Mouse (Mus musculus) kidney, adult 9 months (tissue): ENCODE results near the gene Asb13.

Experiments used
- DNase-seq: peaks from one replicate; pipeline ENCODE4 v3.0.0; 2022

The Asb13 gene

DNA sequence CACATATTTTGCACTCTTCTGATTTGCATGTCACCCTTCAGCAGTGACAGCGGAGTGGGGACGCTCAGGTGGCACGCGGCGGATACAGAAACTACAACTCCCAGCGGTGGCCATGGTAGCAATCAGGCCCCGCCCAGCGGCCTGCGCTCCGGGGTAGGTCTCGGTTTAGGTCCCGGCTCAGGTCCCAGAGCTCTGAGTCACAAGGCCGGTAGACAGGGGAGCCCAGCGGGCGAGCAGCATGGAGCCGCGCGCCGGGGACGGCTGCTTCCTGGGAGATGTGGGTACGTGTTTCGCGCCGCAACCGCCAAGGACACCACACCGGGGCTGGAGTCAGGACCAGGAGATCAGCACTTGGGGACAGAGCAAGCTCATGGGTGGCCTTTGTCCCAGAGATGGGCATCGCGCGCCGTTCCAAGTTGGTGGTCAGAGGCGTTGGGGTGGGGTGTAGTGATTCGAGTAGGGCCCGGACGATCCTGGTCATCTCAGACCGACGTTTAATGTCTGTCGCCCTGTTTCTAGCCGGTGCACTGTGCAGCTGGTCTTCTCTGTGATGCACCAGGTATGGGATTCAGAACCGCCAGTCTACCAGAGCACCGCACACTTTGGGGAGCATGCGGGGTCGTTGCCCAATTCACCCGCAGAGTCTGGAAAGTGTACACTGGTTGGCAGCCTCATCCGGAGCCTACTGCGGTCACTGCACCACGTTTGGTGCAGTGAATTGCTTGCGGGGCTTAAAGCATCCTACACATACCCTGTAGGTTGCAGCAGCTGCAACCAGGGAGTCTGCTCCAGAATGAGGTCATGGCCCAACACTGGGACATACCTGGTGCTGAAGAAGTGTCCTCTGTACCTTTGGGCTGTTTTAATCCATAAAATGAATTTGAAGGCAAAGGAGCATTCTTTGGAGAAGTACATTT is at the start of gene Asb13:
Gene Asb13, plus strand, starts transcription at position 138 of the 917 bp plus-strand sequence.
- DNase-seq = peak; percentile 90

DNA sequence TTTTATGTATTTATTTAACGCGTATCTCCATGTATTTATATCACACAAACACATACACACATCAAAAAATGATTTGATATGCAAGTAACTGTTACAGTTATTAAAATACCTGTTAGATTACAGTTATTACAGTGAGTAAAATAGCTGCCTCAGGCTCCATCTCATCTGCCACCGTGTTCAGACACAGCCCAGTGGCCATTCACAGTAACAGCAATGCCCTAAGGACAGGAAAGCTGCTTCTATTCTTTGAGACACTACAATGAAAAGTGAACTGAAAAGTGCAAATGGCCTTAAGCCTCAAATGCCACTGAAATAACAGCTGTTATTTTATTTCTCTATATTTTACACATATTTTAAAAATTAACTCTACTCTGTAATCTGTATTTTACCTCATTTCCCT is 43.0 kb upstream of the Asb13 start:
- DNase-seq = no peak

DNA sequence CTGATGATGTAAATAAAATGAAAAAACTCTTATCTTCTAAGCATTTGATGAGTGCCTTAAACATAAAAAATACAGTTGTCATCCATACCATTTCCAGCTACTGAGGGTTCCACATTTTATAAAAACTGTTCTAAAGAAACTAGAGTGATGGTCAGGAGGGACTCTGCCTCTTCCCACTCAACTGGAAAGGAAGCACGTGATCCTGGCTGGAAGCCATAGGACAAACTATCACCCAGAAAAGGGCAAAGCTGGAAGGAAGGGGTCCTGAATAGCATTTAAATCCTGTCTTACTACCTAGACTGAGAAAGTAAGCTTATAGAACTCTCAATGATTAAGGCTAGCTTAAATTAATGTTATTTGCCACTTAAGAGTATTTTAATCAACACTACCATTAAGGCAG is 39.5 kb upstream of the Asb13 start:
- DNase-seq = peak; percentile 76

DNA sequence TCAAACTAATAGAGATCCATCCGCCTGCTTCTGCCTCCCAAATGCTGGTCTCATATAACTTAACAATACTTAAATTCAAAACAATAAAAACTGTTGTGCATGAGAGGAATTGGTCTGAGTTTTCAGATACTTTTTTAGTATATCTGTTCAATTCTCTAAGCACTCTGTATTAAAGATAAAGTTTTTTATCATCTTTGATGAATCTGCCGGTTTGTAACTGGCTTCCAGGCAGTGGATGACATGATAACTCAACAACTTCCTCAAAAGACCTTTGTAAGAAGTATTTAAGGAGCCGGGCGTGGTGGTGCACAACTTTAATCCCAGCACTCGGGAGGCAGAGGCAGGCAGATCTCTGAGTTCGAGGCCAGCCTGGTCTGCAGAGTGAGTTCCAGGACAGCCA is 37.6 kb upstream of the Asb13 start:
- no peak for DNase-seq

DNA sequence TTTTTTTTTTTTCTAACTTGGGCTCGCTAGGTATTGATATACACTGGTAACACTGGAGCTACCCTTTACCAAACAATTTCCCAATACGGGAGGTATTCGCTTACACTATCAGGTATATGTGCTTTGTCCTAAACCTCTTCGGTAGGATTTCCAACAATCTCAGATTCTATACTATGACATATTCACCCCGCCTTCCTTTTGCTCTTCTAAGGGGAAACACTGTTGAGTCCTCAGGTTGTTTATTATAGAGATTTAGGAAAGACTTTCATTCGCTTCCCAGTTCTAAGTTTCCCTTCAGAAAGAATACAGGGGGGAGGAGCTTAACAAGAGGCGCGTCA is 24.1 kb upstream of the Asb13 start:
- no peak for DNase-seq

DNA sequence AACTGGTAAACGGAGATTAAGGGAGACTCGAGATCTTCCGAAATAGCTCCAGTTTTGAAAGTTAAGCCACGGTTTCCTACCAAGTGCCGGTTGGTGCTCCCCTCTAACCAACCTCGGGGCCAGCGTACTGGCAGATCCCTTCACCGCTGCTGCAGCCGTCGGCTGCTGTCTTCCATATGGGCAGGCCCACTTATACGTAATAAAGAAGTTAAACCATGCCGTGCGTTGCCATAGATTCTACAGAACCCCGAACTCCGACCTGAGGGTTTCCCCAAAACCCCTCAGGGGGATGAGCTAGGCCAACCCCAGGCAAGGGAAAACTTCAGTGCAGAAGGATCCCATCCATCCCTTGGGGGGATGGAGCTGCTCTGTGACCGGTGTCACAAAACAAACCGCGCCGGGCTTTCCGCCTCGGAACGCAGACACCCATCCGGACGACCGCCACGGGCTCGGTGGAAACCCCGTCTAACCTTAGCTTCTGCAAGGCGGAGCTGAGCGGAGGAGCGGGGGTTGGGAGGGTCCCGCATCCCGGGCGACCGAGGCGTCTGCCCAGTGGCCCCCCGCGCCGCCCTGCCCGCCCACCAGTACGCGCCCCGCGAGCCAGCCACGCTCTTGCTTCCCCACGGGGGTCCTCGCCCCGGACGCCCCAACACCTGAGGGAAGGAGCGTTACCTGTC is 23.6 kb upstream of the Asb13 start:
- DNase-seq = peak; percentile 31

DNA sequence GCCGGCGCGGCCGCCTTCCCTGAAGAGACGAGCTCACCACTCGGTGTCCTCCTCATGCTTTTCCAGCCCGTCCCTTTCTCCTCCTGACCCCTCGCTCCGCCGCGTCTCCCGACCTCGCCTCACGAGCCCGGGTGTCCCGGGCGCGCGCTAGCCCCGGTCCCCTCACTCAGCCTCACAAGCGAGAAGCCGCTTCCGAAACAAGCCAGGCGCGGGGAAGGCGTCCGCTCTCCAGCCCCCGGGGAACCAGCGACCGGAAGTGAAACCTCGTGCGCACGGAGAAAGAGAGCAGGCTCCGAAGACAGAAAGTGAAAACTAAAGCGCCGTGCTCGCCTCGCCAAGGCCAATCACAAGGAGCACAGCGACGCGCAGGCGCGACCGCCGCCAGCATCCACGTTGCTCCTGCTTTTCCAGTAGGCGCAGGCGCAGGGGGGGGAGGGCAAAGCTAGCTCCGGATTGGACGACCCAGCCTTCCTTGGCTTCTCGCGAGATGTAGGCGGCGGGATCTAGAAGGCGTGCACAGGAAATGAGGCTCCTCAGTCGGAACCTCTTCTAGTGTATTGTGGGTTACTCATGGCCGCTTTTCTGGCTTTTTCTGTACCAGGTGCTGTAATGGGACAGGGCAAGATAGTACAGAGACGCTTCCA is 22.9 kb upstream of the Asb13 start, which contains the start of gene Fam208b:
Gene Fam208b, minus strand, starts transcription at position 314 of the 644 bp plus-strand sequence.
- DNase-seq = peak; percentile 99

DNA sequence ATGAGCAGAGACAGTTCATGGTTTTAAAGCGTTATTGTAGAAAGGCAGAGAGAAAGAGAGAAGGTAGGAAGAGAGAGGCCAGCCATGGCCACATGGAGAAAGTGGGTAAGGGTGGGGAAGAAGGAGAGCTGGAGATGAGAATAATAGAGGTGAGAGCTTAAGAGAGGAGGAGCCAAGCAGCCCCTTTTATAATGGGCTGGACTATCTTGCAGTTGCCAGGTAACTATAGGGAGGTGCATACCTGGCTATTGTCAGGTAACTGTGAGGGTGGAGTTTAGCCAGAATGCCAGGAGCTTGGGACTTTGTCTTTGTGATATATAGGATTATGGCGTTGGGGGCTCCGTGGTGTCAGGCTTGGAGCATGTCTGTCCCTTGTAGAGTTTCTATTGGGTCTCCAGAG is 6.7 kb upstream of the Asb13 start:
- no peak for DNase-seq

DNA sequence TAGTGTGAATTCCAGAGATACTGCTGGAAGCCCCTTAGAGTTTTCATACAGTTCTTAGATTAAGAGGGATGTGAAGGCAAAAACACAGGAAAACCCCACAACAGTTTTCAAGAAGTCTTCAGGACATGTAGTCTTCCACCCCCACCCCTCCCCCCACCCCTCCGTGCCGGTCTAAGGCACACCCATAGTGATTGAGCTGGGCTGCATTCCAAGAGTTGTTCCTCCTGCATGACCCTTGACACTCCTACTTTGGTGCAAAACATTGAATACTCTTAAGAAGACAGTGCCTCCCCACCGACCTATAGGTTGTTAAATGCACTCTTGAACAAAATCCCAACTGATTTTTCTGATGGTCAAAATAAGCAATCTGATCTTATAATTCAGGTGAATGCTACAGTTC is 5.7 kb upstream of the Asb13 start:
- peak; percentile 60 for DNase-seq

DNA sequence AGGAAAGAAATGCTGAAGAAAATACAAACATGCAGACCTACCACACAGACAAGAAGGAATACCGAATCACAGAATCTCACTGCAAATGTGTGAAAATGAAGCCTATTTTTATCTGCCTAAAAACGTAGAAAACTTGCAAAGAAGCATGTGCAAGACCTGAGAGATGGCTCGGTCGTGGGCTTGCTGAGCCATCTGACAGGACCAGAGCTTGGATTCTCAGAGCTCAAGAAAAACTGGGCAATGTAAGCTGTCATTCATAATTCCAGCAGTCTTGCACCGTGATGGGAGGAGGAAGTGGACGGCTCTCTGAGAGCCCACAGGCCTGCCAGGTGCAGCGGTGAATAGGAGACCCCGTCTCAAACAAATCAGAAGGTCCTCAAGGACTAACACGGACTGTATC is 1.3 kb upstream of the Asb13 start:
- no peak for DNase-seq

DNA sequence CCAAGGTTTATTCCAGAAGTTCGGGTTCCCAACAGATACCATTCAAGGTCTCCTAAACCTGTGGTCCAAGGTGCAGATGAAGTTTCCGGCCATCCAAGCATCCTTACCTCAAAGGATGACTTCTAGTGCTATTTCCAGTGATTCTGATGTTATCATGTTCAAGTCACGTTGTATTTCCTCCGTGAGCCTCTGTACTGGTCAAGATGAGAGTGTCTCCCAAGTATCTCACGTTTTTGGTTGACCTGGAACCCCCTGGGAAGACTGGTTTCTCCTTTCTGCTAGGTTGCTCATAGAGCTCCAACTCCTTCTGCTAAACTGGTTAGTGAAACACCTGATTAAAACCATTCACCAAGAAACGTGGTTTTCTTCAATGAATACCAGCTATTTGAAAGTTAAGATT is 701 bp upstream of the Asb13 start:
- DNase-seq = no peak

DNA sequence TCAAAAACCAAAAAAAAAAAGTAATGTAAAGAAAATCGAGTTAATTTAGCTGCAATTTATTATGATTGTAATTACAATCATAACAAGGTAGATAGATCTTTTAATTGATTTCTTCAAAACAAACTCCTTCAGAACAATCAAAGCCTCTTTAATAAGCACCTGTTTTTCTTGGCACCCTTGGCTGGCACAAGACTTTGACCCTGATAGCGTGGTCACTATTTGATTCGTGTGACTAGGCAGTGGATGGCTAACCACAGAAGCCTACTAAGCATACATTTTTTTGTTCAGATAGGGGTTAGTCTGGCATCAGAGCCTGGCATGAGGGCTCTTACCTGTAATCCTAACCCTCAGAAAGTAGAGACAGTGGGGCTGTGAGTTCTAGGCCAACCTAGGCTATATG is 1.2 kb downstream of the Asb13 start:
- DNase-seq = peak; percentile 79

DNA sequence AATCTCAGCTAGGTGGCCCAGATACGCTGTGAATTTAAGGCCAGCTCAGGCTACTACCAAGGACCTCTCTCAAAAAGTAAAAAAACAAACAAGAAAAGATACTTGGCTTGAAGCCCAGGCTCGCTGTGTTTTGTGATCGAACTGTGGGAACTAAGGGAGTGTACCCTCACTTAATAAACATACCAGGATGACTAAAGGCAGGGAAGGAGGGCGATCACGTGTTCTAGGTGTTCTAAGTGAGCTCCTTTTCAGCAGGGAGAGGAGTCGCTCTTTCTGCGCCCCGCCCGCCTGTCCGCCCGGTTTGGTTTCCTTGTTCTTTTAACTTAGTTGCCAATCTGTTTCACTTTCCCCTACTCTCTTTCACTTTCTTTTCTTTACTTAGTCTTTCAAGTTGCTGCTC is 3.0 kb downstream of the Asb13 start:
- peak; percentile 51 for DNase-seq

DNA sequence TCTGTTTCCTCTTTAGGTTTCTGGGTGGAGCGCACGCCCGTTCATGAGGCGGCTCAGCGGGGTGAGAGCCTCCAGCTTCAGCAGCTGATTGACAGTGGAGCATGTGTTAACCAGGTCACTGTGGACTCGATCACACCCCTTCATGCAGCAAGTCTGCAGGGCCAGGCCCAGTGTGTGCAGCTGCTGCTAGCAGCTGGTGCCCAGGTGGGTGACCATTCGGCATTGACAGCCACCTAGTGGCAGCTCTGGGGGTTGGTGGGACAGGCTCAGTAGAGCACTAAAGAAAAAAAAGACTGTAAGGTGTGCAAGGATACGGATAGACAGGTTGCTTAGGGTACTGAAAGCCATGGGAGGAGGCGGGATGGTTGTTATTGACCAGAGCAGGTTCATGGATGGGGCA is 8.2 kb downstream of the Asb13 start:
- peak; percentile 59 for DNase-seq

DNA sequence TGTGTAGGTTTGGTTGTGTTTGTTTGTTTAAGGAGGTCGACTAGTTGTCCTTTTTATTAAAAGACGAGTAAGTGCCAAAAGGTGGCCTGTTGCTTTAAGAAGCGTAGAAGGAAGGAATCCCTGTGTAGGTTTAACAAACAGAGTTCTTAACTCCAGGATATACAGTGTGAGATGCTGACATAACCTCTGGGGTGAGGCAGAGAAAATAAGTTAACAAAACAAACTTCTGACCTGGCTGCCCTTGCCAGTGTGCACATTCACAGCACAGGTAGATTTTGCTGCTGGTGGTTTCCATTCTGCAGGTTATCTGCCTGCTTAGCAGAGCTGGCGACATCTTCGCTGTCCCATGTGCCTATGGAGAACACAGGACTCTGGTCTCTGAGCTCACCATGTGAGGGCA is 8.7 kb downstream of the Asb13 start:
- DNase-seq = peak; percentile 7

DNA sequence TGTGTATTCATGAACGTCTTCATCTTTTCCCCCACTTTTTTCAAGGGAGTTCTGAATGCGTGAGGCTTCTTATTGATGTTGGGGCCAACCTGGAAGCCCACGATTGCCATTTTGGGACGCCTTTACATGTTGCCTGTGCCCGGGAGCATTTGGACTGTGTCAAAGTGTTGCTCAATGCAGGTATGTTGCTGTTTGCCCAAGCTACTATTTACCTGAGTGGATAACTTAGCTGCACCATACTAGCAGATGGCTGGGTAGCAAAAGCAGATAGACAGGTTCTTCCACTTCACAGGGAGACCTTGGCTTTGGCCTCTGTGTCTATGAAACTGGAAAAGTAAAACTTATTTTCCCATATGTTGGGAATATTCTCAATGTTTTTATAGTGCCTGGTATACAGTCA is 11.0 kb downstream of the Asb13 start:
- no peak for DNase-seq

DNA sequence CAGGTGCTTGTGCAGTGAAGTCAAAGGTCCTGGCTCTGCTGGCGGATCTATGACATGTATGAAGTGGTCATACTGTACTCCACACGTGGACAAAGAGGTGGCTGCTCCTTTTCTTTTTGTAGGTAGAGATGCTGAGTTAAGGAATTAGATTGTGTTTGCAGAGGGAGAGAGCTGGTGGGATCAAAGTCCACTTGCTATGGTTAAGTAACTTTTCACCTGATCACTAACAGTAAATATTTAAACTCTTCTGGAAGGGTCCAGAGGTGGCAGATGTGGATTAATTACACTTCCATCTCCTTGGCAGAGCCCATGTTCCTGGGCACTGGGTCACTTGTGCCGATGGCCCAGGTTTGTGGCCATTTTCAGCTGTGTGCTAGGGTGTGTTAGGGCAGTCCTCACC is 12.1 kb downstream of the Asb13 start:
- DNase-seq = peak; percentile 89

DNA sequence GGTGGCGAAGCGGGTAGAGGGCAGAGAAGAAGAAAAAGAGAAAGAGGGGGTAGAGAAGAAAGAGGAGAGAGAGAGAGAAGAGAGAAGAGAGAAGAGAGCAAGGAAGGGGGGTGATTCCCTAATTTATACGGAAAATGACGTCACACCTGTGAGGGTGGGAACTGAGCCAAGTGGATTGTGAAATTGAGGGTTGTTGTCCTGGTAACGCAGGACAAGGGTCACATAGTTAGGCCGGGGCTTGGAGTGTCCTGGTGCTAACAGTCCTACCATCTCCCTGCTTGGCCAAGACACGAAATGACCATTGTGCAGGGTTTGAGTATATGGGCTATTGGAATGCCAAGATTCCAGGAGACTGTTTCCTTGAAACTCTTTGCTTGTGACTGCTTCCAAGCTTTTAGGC is 12.7 kb downstream of the Asb13 start:
- DNase-seq = peak; percentile 82

DNA sequence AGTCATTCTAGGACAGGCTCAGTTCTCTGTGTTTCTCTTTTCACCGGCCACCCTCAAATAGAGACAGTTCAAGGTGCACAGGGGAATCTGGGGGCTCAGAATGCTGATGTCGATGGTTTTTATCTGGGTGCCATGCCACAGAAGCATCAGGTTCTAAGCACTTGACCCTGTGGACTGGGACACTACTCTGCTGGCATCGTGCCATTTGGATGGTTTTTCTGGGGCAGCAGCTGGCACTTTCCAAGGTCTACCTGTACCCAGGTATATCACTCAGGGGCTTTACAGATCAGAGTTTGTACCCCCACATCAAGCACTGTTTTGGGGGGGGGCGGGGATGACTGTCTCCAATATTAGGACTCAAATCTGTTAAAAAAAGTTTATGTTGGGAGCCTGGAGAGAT is 16.7 kb downstream of the Asb13 start:
- DNase-seq = peak; percentile 60

DNA sequence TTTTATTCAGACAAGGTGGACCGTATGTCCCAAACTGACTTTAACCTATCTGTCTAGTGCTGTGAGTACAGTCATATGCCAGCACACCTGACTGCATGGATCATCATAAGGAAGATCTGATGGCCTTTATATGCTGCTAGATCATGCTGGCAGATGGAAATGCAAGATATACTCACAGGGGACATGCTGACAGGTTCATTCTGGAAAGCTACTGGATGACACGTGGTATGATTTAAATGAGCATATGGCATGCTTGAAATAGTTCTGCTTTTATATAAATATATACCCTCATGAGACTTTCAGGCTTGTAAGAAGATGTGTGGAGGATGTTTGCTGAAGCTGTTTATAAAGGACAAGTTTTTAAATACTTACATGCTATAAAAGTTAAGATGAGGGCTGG is 20.6 kb downstream of the Asb13 start:
- no peak for DNase-seq

DNA sequence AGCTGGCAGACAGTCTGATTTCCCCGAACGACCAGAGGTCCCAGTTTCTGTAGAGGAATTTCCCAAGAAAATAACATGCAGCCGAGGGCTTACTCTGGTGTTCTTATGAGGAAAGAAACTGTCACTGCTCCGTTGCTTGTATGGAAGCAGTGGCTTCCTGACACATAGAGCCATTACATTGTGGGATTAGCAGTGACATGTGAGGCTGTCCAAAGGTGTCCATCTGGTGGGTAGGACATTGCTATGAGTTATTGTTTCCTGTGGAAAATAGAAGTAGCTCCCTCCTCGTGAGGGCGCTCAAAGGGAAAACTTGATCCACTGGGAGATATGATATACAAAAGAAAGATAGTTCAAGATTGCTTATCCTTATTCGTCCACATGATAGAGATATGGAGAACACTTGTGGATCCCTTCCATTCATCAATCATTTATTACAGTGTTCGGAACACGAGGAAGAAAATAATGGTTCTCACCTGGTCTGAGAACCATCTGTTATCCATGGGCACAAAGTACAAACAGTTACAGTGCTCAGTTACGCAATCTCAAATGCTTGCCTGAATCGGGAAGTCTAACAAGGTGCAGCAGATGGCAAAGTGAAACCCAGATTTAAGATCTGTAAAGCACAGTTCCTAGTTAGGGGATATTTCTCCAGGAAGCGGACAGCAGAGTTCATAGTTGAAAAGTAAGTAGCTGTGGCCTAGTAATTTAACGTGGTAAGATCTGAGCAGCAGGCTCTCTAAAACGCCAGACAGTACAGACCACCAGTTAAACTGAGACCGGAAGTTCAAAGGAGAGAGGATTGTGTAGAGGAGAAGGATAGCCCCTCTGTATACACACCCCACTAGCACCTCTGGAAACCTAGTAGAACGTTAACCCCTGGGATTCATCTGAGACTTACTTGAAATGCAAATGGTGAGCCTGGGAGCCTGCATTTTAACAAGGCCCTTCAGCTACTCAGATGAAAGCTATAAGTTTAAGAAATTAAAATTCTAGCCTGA is 25.6 kb downstream of the Asb13 start:
- peak; percentile 77 for DNase-seq

DNA sequence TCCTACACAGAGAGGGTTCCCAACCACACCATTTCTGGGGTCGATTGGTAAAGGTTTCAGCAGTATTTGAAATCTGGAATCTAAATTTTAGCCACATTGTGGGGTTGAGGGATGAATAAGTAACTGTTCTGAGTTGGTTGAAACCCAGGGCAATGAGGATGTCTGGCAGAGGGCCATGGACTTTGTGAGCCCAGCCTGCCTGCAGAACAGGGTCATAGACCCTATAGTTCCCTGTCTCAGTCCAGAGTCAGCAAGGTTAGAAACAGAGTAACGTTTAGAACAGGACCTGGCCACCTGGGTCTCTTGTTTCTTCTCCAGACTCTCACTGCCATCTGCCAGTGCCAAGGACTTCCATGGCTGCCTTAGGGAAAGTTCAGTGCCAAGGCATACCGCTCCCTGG is 30.4 kb downstream of the Asb13 start:
- peak; percentile 94 for DNase-seq

DNA sequence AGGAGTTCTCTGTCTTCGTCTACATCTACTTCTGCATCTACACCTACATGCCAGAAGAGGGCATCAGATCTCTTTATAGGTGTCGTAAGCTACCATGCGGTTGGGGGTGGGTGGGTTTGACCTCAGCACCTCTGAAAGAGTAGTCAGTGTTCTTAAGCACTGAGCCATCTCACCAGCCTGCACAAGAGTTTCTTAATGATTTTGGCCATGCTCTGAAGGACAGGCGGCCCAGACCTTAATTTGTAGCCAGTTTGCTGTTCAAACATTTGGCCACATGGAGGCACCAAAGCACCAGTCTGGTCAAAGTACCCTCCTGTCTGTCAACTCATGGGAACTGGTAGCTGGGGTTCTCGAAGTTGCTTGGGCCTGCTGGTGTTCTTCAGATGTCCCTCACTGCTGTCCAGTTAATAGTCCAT is 31.5 kb downstream of the Asb13 start:
- DNase-seq = peak; percentile 92
